Mouse (Mus musculus): ENCODE measurements around the gene Sesn2.

DNA sequence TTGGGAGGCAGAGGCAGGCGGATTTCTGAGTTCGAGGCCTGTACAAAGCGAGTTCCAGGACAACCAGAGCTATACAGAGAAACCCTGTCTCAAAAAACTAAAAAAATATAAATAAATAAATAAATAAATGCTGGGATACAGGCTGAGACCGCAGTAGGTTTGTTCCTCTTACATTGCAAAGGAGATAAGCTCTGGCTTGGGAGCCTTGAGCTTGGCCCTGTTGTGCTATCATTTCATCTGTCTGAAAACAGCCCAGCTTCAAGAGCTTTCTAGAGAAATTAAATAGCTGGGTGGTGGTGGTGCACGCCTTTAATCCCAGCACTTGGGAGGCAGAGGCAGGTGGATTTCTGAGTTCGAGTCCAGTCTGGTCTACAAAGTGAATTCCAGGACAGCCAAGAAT, 8.7 kb downstream of the Sesn2 start:
- no peak for TF ChIP-seq CTCF (IDR thresholded peaks at IDR 0.05; ENCODE audit: extremely low read depth, insufficient read depth, low read length)
- TF ChIP-seq POLR2A (IDR thresholded peaks at IDR 0.05; ENCODE audit: extremely low read depth, insufficient read depth, low read length), result no peak

Measured in cortical plate, adult 2 months (tissue).